Mouse (Mus musculus): ENCODE data around the gene Camsap3.

DNA sequence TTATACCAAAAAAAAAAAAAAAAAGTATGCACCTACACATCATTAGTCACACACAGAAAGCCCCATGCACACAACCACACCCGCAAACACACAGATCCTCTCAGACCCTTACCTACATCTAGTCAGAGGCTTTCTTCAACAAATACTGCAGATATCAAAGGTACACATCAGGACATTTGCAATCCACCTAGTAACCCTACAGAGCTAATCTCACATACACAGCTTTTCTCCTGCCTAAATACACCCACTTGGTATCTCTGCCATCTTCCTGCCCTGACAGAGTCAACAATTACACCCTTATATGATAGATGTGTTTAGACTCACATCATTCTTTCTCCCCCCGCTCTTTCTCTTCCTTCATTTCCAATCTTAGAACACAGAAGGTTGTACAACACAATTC lies 641 bp upstream of the Camsap3 start:
- TF ChIP-seq CTCF (IDR thresholded peaks at IDR 0.05; ENCODE audit: low read depth) (no peak), EP300 (IDR thresholded peaks at IDR 0.05; ENCODE audit: low read depth) (0 out of 2 replicates have a peak, but pooled peaks have one; percentile 8)

All from liver, postnatal 0 days (tissue).